1 mouse cellular context compared by ENCODE assay signal in the genomic region with DNA sequence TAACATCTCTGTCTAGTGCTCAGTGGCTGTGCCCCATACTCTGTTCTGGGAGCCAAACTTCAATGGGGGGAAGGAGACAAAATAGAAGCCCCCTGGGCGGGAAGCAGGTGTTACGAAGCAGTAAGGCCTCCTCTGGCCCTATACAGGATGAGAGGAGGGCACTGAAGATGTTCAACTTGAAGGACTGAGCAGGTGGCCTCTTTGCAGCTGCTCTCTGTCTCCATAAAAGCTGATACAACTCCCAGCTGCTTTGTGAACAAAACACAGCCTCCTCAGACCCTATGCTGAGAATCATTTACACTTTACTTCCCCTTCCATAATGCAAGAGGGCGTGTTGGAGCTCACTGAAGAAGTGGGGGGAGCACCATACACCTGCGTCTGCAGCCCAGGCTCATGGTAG.
TF ChIP-seq lines count a peak whose summit lies in the region.

No protein-coding gene starts in this region.

TF ChIP-seq in myocyte, 11 proteins besides CTCF, POLR2A, EP300 and RAD21 (continued from another document):
- TF ChIP-seq CEBPB (IDR thresholded peaks at IDR 0.05; ENCODE audit: insufficient read depth, poor library complexity, severe bottlenecking) (no peak), MYOD1 (IDR thresholded peaks at IDR 0.05; ENCODE audit: control insufficient read depth in 1 of 3, insufficient read length in 2 of 3, low read depth in 2 of 3) (peak in 2 of 3 experiments; percentile 22 to 71), TCF3 (IDR thresholded peaks at IDR 0.05; ENCODE audit: insufficient read length, low read depth) (no peak), MAX (IDR thresholded peaks at IDR 0.05; ENCODE audit: low read depth) (no peak)
TF ChIP-seq in myocyte: peak in this region for 1.
